Mouse (Mus musculus): ENCODE data around the gene Commd7.

- TF ChIP-seq TAL1 (IDR thresholded peaks at IDR 0.05; ENCODE audit: low read length) (no peak), GATA1 (IDR thresholded peaks at IDR 0.05; ENCODE audit: low read length) (no peak)
Measured at GRCm38 (mm10) chr2:153648773-153649297, 16.3 kb upstream of the Commd7 start.
